Mouse (Mus musculus) monocyte, adult 59 days (primary cell): ENCODE data around the gene Zfp592. TPM values are rescaled to one million over a fixed set of nuclear protein-coding genes. Genes with fewer than 3 reads are reported as not detected.

ENCODE experiments used
- total RNA-seq, 2 experiments: library from RNA; stranded (reverse); gene quantifications; one replicate each; pipeline ENCODE4 v1.2.4; 2023

Zfp592 gene
- total RNA-seq = 10 to 100 TPM; 79.1 to 90.8 TPM

DNA sequence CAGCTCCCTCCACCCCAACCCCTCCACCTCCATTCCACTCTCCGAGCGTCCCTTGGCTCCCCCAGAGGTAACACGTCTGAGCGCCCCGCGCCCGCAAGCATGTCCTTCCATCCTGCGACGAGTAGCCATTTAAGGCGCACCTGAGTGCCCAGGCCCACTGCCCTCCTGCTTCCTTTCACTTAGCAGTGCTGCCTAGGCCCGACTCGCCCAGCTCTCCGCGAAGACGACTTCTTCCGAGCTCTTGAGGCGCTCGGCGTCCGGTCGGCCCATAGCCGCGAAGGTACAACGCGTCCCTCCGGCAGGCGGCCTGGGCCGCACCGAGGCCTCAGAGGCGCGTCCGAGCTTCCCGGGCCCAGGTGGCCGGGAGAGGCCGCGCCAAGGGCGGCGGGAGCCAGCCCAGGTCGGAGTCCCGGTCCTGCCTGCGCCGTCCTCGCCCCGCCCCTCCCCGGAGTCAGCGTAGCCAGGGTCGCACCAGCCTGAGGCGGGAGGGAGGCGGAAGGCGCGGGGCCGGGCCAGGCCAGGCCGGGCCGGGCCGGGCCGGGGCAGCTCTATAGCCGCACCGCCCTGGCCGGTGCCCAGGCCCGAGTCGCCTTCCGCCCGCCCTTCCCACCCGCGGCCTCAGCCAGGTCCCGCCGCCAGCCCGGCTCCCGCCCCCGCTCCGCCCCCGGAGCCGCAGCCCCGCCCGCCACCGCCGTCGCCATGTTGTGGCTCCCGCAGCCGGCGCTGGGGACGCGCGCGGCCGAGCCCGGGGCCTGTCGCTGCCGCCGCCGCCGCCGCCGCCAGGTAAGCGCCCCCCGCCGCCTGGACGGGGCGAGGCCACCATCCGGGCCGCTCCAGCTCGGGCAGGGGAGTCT lies at the start of gene Zfp592:
Gene Zfp592, plus strand, starts transcription at position 702 of the 854 bp plus-strand sequence.

DNA sequence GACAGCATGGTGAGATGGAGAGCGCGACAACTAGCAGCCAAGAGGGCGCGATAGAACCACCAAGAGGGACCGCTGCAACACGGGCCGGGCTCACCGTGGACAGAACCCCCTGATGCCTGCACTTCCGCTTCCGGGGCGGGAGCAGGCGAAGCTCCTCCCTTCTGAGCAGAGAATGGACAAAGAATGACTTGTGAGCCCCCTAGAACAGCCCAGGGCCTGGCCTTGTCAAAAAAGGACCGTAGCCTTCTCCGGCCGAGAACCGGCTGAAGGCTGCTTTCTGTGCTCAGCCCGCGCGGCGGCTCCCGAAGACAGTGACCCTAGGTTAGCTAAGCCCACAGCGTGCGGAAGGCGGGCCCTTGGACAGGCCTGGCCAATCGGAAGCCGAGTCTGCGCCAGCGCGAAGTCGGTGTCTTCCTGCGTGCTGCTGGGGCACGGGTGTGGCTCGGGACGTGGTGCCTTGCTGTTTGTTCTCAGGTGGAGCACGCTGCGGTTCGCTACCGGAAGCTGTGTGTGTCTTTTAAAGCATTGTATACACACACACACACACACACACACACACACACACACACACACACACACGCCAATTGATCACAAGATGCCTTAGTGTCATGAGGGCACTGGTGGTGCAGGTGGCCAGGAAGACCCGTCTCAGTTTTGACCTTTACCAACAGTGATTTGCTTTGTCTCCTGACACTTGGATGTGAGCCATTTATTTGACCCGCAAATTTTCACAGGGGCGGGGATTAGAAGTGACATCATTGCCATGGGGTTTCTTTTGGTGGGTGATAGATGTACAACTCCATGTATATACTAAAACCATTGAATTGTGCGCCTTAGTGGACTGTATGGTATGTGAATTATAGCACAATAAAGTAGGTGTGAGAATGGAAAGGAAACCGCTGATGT lies 45.8 kb upstream of the Zfp592 start, which contains the start of gene Sec11a:
Gene Sec11a, minus strand, starts transcription at position 336 of the 906 bp plus-strand sequence.

GRCm38 (mm10) chr7:81057471-81057870 lies 64.0 kb downstream of the Zfp592 start, which contains the start of gene Alpk3:
Gene Alpk3 (plus strand): TSS chr7:81057600.

Other genes starting within 250 kb of the Zfp592 start
- gene Iqgap1, start 167.7 kb upstream of the Zfp592 start, total RNA-seq = 100 to 1,000 TPM; 670 to 714 TPM
- 1 to 10 TPM; 2.3 to 3.5 TPM for gene Zscan2, start 132.8 kb upstream of the Zfp592 start, total RNA-seq
- 1 to 10 TPM; 5.3 to 5.7 TPM for gene Wdr73, start 92.4 kb upstream of the Zfp592 start, total RNA-seq
- 1 to 10 TPM; 5.2 to 6.6 TPM for gene Nmb, start 88.6 kb upstream of the Zfp592 start, total RNA-seq
- 10 to 100 TPM; 63.6 to 89.6 TPM for gene Sec11a, start 45.9 kb upstream of the Zfp592 start, total RNA-seq
- under 1 TPM; 0.16 to 0.49 TPM for gene Alpk3, start 63.9 kb downstream of the Zfp592 start, total RNA-seq
- not detected for gene Slc28a1, start 121.1 kb downstream of the Zfp592 start, total RNA-seq
- 10 to 100 TPM; 17.0 to 17.5 TPM for gene Pde8a, start 219.9 kb downstream of the Zfp592 start, total RNA-seq